Mouse (Mus musculus): ENCODE measurements at regions not wholly inside any gene's neighbourhood (a gene's known extent, or its start where the extent isn't known, plus 50 kb on each side); places are given as distances from the start of the nearest gene placed in this dataset.

GRCm38 (mm10) chr15:62048981-62049380 is 1126.2 kb upstream of the A1bg start:
- TF ChIP-seq POLR2A (IDR thresholded peaks at IDR 0.05; ENCODE audit: extremely low read depth, insufficient read depth, low read length) (no peak), CTCF (IDR thresholded peaks at IDR 0.05; ENCODE audit: low read depth, low read length) (no peak)
